Mouse (Mus musculus): ENCODE measurements at regions not wholly inside any gene's neighbourhood (a gene's known extent, or its start where the extent isn't known, plus 50 kb on each side); places are given as distances from the start of the nearest gene placed in this dataset.

- no peak for DNase-seq (ENCODE audit: low spot score)
Measured at GRCm38 (mm10) chr19:23044510-23045464, 96.2 kb upstream of the Klf9 start.

- DNase-seq (ENCODE audit: low spot score) = no peak
Measured at GRCm38 (mm10) chr19:23051456-23051855, 89.6 kb upstream of the Klf9 start.

- no peak for DNase-seq (ENCODE audit: low spot score)
Measured at GRCm38 (mm10) chr19:23054440-23054839, 86.6 kb upstream of the Klf9 start.

- DNase-seq (ENCODE audit: low spot score) = no peak
Measured at GRCm38 (mm10) chr19:23055916-23056805, 84.9 kb upstream of the Klf9 start.

GRCm38 (mm10) chr19:23056851-23057707, 83.9 kb upstream of the Klf9 start:
- DNase-seq (ENCODE audit: low spot score) = peak; percentile 26

- no peak for DNase-seq (ENCODE audit: low spot score)
Measured at GRCm38 (mm10) chr19:23057739-23058501, 83.1 kb upstream of the Klf9 start.

GRCm38 (mm10) chr19:23058502-23058900, 82.5 kb upstream of the Klf9 start:
- no peak for DNase-seq (ENCODE audit: low spot score)

GRCm38 (mm10) chr19:23061081-23061640, 79.9 kb upstream of the Klf9 start:
- DNase-seq (ENCODE audit: low spot score) = no peak

GRCm38 (mm10) chr19:23061906-23062305, 79.1 kb upstream of the Klf9 start:
- no peak for DNase-seq (ENCODE audit: low spot score)

GRCm38 (mm10) chr19:23062851-23063250, 78.2 kb upstream of the Klf9 start:
- DNase-seq (ENCODE audit: low spot score) = no peak

GRCm38 (mm10) chr19:23065548-23065947, 75.5 kb upstream of the Klf9 start:
- peak; percentile 33 for DNase-seq (ENCODE audit: low spot score)

- no peak for DNase-seq (ENCODE audit: low spot score)
Measured at GRCm38 (mm10) chr19:23066726-23067125, 74.3 kb upstream of the Klf9 start.

- DNase-seq (ENCODE audit: low spot score) = no peak
Measured at GRCm38 (mm10) chr19:23068600-23068999, 72.4 kb upstream of the Klf9 start.

- DNase-seq (ENCODE audit: low spot score) = no peak
Measured at GRCm38 (mm10) chr19:23069656-23070055, 71.4 kb upstream of the Klf9 start.

- no peak for DNase-seq (ENCODE audit: low spot score)
Measured at GRCm38 (mm10) chr19:23071000-23071399, 70.0 kb upstream of the Klf9 start.

GRCm38 (mm10) chr19:23074602-23075570, 66.1 kb upstream of the Klf9 start:
- DNase-seq (ENCODE audit: low spot score) = no peak

- no peak for DNase-seq (ENCODE audit: low spot score)
Measured at GRCm38 (mm10) chr19:23075790-23076189, 65.2 kb upstream of the Klf9 start.

- DNase-seq (ENCODE audit: low spot score) = no peak
Measured at GRCm38 (mm10) chr19:23085173-23085660, 55.8 kb upstream of the Klf9 start.

GRCm38 (mm10) chr19:23087575-23087974, 53.5 kb upstream of the Klf9 start:
- no peak for DNase-seq (ENCODE audit: low spot score)
